Mouse (Mus musculus) erythroblast, embryonic 14.5 days (primary cell): Measurements from ENCODE around the gene Nr6a1. TPM values are rescaled to one million over a fixed set of nuclear protein-coding genes. Genes with fewer than 3 reads are reported as not detected.

Experiments
- H3K27me3 ChIP-seq: 2 replicates; pipeline ENCODE4 v1.6.1; 2012; ENCODE audit warnings: inconsistent platforms; ENCODE audit not compliant: control insufficient read depth
- H3K36me3 ChIP-seq: 2 replicates; pipeline ENCODE4 v1.6.1; 2012; ENCODE audit warnings: mild to moderate bottlenecking, inconsistent platforms; ENCODE audit not compliant: control insufficient read depth
- H3K4me1 ChIP-seq: 2 replicates; pipeline ENCODE4 v1.6.1; 2012; ENCODE audit warnings: inconsistent platforms; ENCODE audit not compliant: control insufficient read depth
- H3K4me3 ChIP-seq: replicated peaks from 2 replicates; pipeline ENCODE3; 2012; ENCODE audit warnings: moderate library complexity, mild to moderate bottlenecking, inconsistent platforms
- H3K9me3 ChIP-seq: 2 replicates; pipeline ENCODE4 v1.6.1; 2012; ENCODE audit warnings: low read length, inconsistent platforms, mixed read lengths; ENCODE audit not compliant: control insufficient read depth
- GATA1 ChIP-seq: IDR thresholded peaks from 2 replicates; pipeline ENCODE4 v1.6.1; 2012; ENCODE audit warnings: low read length, inconsistent platforms, mixed read lengths
- TAL1 ChIP-seq: IDR thresholded peaks from 3 replicates; pipeline ENCODE4 v1.6.1; 2012; ENCODE audit warnings: low read length, inconsistent platforms, mixed read lengths
- polyA plus RNA-seq: library from polyadenylated mRNA; stranded (reverse); fragments of >175 nt; gene quantifications from 2 replicates; pipeline ENCODE4 v1.2.3, GENCODE M21; 2012

Nr6a1 gene
- polyA plus RNA-seq, 1 experiment: not detected

- H3K36me3 ChIP-seq: no peaks in the 10 kb centered on the region
- TF ChIP-seq TAL1 (no peak), GATA1 (no peak)
- H3K9me3 ChIP-seq: no peaks in the 10 kb centered on the region
- H3K4me3 ChIP-seq: no peak overlapping the region
- H3K4me1 ChIP-seq: no peaks in the 10 kb centered on the region
- no peaks in the 10 kb centered on the region for H3K27me3 ChIP-seq
Observed at GRCm38 (mm10) chr2:38914517-38914916, 13.0 kb downstream of the Nr6a1 start.

- TF ChIP-seq GATA1: no peak
- TF ChIP-seq TAL1: no peak
Observed at GRCm38 (mm10) chr2:38908604-38909003, 18.9 kb downstream of the Nr6a1 start.

GRCm38 (mm10) chr2:38906097-38906496, 21.4 kb downstream of the Nr6a1 start:
- Histone ChIP-seq H3K9me3 (no peaks in the 10 kb centered on the region), H3K36me3 (no peaks in the 10 kb centered on the region), H3K4me1 (peaks cover 2% of the 10 kb centered on the region), H3K4me3 (no peak overlapping the region), H3K27me3 (no peaks in the 10 kb centered on the region)
- TF ChIP-seq TAL1: no peak
- no peak for TF ChIP-seq GATA1

More at GRCm38 (mm10) chr2:38908604-38909003, 18.9 kb downstream of the Nr6a1 start:
- Histone ChIP-seq H3K9me3 (no peaks in the 10 kb centered on the region), H3K4me3 (no peak overlapping the region), H3K4me1 (no peaks in the 10 kb centered on the region), H3K36me3 (no peaks in the 10 kb centered on the region), H3K27me3 (no peaks in the 10 kb centered on the region)

- H3K27me3 ChIP-seq: no peaks in the 10 kb centered on the region
- H3K9me3 ChIP-seq: no peaks in the 10 kb centered on the region
- peaks cover 2% of the 10 kb centered on the region for H3K4me1 ChIP-seq
- no peaks in the 10 kb centered on the region for H3K36me3 ChIP-seq
- no peak overlapping the region for H3K4me3 ChIP-seq
- TF ChIP-seq TAL1 (no peak), GATA1 (no peak)
Observed at GRCm38 (mm10) chr2:38904290-38904689, 23.2 kb downstream of the Nr6a1 start.

GRCm38 (mm10) chr2:38902866-38903265, 24.6 kb downstream of the Nr6a1 start:
- Histone ChIP-seq H3K9me3 (no peaks in the 10 kb centered on the region), H3K4me3 (no peak overlapping the region), H3K4me1 (peaks cover 2% of the 10 kb centered on the region), H3K27me3 (no peaks in the 10 kb centered on the region), H3K36me3 (no peaks in the 10 kb centered on the region)
- TF ChIP-seq GATA1 (no peak), TAL1 (no peak)

- Histone ChIP-seq H3K4me1 (peaks cover 2% of the 10 kb centered on the region; the same call in 1 of the 2 replicates), H3K36me3 (no peaks in the 10 kb centered on the region), H3K4me3 (no peak overlapping the region), H3K9me3 (no peaks in the 10 kb centered on the region), H3K27me3 (no peaks in the 10 kb centered on the region)
- TF ChIP-seq GATA1 (no peak), TAL1 (no peak; the same call in 2 of the 3 replicates)
Observed at GRCm38 (mm10) chr2:38880907-38881672, 46.4 kb downstream of the Nr6a1 start.

GRCm38 (mm10) chr2:38874544-38875108, 52.9 kb downstream of the Nr6a1 start:
- TF ChIP-seq TAL1 (no peak), GATA1 (no peak)
- Histone ChIP-seq H3K4me3 (no peak overlapping the region), H3K27me3 (no peaks in the 10 kb centered on the region), H3K4me1 (peaks cover 2% of the 10 kb centered on the region; the same call in 1 of the 2 replicates), H3K36me3 (no peaks in the 10 kb centered on the region), H3K9me3 (no peaks in the 10 kb centered on the region)

- Histone ChIP-seq H3K36me3 (no peaks in the 10 kb centered on the region), H3K9me3 (no peaks in the 10 kb centered on the region), H3K4me1 (no peaks in the 10 kb centered on the region), H3K4me3 (no peak overlapping the region), H3K27me3 (no peaks in the 10 kb centered on the region)
- TF ChIP-seq TAL1: no peak
- no peak for TF ChIP-seq GATA1
Observed at GRCm38 (mm10) chr2:38872730-38873129, 54.8 kb downstream of the Nr6a1 start.

GRCm38 (mm10) chr2:38866711-38867110, 60.8 kb downstream of the Nr6a1 start:
- H3K9me3 ChIP-seq: no peaks in the 10 kb centered on the region
- no peaks in the 10 kb centered on the region for H3K4me1 ChIP-seq
- H3K27me3 ChIP-seq: no peaks in the 10 kb centered on the region
- no peaks in the 10 kb centered on the region for H3K36me3 ChIP-seq
- TF ChIP-seq GATA1: no peak
- no peak for TF ChIP-seq TAL1
- no peak overlapping the region for H3K4me3 ChIP-seq

- Histone ChIP-seq H3K4me3 (no peak overlapping the region), H3K4me1 (no peaks in the 10 kb centered on the region), H3K36me3 (no peaks in the 10 kb centered on the region), H3K9me3 (no peaks in the 10 kb centered on the region), H3K27me3 (no peaks in the 10 kb centered on the region)
- TF ChIP-seq TAL1: no peak
- TF ChIP-seq GATA1: no peak
Observed at GRCm38 (mm10) chr2:38864011-38864410, 63.5 kb downstream of the Nr6a1 start.
